Mouse (Mus musculus) C2C12 (cell line): Measurements from ENCODE around the gene Tubgcp4.

Experiments used
- CEBPB ChIP-seq: IDR thresholded peaks from one replicate; pipeline ENCODE4 v1.6.1; 2011; ENCODE audit warnings: low read depth, mild to moderate bottlenecking, control low read depth, moderate library complexity
- CTCF ChIP-seq: IDR thresholded peaks from one replicate; pipeline ENCODE4 v1.5.1; 2011; ENCODE audit not compliant: control insufficient read depth, insufficient read depth, insufficient read length
- USF1 ChIP-seq: IDR thresholded peaks from one replicate; pipeline ENCODE4 v1.6.1; 2011; ENCODE audit warnings: low read depth, mild to moderate bottlenecking, control low read depth, moderate library complexity

DNA sequence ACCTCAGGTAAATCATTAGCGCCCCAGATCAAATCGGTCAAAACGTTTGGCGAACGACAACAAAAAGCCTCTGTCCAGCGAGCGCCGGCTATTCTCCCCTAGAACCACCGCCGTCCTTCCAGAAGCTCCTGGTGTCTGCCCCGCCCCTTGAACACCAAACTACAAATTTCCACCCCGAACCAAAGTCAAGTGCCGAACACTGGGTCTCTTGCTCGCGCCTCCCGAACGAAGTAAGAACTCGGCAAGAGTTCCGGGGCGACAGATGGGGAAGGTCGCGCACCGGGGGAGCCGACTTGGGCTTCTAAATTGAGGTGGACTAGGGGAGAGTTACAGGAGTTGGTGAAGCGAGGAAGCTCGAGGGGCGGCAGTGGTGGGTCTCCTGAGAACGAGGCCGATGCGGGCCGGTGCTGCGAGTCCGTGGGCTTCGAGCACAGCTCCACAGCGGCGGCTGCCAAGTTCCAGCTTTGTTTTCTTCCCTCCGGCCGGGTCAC is at the start of gene Tubgcp4:
- TF ChIP-seq CEBPB (no peak), CTCF (no peak), USF1 (no peak)
